Mouse (Mus musculus): ENCODE measurements around the gene Mbtps1.

Mbtps1 gene

DNA sequence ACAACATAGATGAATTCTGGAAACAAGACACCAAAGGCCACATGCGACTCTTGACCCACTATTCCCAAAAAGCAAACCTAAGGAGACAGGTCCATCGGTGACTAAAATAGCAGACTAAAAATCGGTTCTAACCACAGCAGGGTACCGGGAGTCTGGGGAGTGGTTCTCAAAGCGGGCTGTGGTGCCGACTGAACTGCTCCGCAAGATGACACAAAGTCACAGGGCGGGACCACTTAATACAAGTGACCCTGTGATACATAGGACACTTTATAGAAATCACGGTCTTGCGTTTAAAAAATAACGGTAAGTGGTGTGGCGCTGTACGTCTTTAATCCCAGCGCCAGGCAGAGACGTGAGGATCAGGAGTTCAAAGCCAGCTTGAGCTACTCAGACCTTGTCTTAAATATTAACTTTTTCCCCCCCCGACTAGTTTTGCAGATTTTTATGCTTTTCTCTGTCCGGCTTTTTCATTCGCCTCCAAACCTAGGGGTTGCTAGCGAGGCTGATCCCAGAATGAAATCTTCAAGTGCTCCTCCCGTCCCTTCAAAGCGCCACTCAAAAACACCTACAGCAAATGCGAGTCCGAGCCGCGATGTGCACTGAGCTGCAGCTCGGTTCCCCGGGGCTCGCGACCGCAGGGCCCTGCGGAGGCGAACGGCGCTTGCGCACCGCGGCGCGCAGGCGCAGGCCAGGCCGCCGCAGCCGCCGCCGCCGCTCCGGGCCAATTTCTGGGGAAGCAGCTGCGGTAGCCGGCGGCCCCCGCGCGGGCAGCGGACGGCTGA is 523 bp downstream of the Mbtps1 start:
- DNase-seq (ENCODE audit: low spot score): no peak

DNA sequence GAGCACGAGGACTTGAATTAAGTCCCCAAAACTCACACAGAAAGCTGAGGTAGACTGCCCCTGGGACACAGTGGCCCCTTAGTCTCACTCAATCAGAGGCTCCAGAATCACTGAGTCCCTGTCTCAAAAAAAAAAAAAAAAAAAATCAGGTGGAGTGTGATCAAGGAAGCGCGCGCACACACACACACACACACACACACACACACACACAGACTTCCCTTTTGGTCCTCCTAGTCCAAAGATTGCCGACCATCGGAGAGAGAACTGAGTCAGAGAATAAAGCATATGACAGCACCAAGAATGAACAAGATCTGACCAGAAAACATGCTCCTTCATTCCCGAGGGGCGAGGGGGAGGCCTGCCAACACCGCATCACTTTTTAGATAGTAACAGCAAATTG is 1.4 kb downstream of the Mbtps1 start:
- no peak for DNase-seq (ENCODE audit: low spot score)

DNA sequence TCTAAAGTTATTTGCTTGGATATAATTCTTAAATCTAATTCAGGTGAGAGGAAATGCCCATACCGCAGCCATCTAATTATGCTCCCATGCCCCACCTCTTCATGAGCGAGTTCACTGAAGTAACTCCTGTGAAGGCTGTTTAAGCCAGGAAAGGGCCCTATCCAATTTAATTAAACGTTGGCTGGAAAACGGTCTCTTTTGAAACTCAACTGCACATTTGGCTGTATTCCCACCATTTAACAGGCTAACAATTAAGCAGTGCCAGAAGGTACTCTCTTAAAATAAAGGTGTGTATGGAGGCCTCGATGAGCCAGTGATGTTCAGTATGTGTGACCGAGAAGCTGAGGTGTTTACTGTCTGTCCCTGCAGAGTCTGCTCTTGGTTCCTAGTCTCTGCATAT is 2.7 kb downstream of the Mbtps1 start:
- DNase-seq (ENCODE audit: low spot score): no peak

DNA sequence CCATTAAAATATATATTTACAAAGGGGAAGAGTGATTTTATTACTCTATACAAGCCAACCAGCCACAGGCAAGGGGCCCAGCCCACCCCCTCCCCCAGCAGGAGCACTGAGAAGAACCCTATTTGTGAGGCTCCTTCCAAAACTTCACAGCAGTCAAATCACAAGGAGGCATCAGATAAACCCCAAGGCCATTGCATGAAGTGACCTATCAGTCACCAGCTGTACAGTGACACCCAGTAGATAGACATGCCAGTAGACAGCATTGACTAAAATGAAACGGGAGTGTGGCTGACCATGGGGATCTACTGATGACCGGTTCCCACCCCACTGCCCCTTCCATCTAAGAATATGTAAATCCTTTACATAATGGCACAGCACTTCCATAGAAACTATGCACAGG is 5.6 kb downstream of the Mbtps1 start:
- DNase-seq (ENCODE audit: low spot score): no peak

DNA sequence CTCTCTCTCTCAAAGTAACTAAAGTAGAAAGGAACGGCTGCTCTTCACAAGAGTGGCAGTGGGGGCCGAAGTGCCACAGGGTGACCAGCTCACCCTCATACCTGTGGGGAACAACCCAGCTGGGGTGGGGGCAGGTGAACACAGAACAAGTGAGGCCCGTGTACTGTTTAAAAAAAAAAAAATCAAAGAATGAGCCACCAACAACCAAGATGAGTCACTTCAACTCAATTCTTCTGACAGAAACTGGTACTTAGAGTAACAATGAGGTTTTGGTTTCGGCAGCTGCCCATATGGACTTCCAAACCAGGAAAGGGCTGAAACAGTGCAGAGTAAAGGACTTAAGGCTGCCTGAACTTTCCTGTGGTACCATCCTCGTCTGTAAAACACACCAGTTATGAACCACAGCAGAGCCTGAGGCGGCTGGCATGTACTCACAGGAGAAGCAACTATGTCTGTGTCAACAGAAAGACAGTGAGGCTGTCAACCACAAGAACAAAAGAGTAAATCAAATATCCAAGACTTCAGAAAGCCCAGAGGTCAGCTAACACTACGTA is 9.9 kb downstream of the Mbtps1 start:
- no peak for DNase-seq (ENCODE audit: low spot score)

DNA sequence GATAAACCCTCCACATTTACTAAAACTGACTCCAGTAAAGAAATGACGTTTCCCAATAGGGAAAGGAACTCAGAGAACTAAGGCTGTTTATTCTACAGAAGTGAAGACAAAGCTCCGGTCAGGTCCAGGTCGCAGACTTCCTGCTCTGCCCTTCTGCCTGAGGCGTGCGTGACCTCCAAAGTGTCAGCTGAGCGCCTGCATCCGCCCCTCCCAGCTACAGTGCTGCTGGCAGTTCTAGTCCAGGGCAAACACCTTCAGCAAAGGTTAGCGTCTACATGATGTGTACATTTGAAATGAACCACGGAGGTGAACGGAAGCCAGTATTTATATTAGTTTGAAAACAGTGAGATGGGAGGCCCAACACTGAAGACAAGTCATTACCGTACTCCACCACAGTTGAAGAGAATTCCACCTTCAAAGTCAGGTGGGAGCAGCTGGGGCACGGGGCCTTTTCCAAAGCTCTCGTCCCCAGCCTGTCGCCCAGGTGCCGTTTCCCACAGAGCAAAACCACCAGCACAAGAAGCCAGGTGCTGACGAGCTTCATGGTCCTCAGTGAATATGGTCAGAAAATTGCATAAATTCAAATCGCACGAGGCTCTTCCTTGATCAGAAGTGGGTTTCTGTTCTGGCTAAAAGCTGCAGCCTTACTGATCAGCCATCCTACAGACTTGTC is 11.4 kb downstream of the Mbtps1 start:
- DNase-seq (ENCODE audit: low spot score): no peak

DNA sequence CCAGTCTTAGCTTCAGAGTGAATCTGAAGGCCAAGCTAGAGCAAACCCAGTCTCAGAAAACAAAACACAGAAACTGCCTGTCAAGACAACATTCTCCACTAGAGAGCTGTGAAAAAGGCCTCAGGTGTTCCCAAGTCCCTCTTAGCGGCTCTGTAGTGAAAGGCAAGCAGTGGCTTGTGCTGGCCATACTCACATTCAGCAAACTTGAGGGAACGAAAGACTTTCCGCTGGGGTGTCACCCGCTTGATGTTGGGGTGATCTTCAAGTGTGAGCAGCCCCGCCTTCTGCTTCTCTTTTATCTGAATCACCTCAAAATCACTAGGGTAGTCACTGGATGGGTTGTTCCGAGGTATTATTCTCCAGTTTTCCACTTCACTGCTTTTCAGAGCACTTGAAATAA is 12.7 kb downstream of the Mbtps1 start:
- DNase-seq (ENCODE audit: low spot score): no peak

DNA sequence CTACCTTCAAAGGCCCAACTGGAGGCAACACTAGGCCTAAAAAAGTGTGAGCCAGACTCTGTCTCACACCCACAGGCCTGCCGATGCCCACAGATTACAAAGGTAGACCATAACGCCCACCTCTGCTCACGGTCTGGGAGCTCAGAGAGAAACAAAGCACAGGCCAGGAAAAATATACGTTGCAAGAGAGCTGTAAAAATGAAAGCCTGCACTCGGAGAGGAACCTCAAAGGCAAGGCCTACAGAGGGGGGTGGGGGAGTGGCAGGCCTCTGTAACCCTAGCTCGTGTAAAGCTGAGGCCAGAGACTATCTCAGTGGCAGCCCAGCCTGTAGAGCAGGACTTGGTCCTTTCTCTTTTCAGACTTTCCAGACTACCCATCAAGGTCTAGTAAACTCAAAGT is 13.4 kb downstream of the Mbtps1 start:
- DNase-seq (ENCODE audit: low spot score): no peak

DNA sequence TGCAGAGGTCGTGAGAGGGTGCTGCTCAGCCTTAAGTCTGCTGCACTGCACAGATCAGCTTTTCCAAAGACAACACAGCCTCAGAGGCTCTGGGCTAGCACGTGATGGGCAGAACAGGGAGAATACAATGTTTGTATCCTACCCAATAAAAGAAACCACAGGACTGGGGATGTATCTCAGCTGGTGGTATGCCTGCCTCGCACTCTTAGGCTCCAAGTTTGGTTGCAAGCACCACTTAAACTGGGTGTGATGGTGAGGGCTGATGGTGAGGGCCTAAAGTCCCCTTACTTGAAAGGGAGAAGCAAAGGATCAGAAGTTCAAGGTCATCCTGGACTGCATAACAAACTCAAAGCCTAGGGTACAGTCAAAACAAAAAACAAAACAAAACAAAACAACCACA is 13.9 kb downstream of the Mbtps1 start:
- DNase-seq (ENCODE audit: low spot score): no peak

DNA sequence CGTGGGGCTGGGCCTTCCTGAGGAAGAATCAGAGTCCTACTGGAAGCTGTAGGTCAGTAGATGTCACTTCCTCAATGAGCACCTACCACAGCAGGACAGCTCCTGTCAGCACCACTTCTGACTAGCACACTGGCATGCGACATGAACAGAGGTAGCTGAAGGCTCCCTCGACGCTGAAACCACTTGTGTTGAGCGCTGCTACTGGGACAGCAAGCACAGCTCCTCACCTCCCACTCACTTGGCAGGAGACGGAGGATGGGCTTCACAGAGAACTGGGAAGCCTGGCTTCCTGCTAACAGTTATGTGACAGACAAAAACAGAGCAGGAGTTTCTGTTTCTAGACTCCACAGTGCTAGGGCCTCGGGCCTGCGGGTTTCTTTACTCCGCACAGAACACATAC is 26.6 kb downstream of the Mbtps1 start:
- no peak for DNase-seq (ENCODE audit: low spot score)

DNA sequence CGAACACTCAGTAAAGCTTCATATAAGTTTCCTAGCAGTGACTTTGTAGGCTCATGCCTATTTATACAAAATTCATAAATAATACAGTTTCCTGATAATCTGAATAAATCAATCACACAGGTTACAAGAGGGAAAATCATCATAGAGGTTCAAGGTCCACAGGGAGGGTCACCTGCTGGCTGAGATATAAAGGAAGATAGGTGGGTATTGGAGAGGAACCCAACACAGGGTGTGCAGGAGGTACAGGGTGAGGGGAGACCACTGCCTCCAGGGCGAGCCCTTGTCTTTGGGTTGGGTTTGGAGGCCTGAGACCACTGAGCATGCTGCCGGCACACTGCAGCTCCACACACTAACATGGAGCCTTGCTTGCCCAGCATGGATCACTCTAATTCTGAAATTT is 27.1 kb downstream of the Mbtps1 start:
- DNase-seq (ENCODE audit: low spot score): no peak

DNA sequence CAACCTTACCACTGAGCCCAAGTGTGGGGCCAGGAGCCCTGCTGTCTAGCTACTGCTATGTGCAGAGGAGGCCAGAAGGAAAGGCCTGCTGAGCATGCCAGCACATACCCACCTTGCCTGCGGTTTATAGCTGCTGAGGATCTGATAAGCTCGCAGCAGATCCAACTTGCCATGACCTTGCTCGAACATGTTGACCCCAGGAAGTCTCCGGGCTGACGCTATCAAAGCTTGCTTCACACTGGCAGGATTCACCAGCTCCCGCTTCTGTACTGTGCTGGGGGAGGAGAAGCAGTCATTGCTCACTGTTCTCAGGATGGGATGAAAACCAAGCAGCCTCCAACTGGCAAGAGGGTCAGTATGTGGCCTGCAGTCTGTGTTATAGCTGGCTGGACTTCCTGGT is 27.6 kb downstream of the Mbtps1 start:
- no peak for DNase-seq (ENCODE audit: low spot score)

DNA sequence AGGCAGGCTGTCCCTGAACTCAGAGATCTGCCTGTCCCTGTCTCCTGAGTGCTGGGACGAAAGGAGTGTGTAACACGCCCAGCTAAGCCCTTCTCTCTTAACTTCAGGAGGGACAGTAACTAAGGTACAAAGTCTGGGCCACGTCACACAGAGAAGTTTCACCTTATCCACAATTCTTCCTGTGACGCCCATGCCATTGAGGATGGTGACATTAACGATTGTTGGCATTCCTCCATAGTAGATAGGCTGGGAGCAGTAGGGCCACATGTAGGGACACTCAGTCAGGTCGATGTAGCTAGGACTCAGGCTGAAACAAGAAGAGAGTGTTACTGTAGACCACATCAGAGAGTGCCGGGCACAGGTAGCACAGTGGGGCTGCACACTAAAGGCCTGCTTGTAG is 29.8 kb downstream of the Mbtps1 start:
- no peak for DNase-seq (ENCODE audit: low spot score)

DNA sequence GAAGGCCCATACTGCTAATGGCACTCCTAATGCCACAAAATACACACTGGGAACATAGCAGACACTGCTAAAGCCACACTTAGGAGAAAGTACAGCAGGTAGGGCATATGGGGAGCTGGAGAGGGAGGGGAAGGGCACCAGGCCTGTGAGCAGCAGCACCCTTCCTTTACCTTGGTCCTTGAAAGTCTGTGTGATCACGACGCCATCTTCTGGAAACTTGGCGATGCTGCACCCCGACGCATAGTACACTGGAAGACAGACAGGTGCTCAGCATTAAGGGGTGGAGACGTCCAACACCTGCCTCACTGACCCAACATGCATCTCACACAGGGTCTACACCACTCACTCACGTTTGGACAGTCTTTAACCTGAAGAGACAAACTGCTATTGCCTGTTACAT is 38.4 kb downstream of the Mbtps1 start:
- no peak for DNase-seq (ENCODE audit: low spot score)

DNA sequence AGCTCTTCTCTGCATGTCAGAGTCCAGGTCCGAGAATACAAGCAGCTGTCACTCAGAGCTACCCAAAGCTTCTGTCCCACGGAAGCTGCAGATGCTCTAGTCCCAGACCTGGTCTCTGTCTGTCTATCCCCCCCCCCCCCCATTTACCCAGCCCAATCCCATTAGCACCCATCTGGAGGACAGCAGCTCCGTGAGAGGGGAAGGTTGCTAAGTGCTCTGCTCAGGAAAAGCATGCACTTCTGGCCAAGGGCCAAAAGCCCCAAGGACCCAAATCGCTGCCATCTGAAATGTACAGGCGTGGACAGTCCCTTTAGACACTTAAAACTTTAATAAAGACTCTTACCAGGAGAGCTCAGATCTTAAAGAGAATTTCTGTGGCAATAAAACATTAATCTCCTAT is 41.9 kb downstream of the Mbtps1 start:
- no peak for DNase-seq (ENCODE audit: low spot score)

DNA sequence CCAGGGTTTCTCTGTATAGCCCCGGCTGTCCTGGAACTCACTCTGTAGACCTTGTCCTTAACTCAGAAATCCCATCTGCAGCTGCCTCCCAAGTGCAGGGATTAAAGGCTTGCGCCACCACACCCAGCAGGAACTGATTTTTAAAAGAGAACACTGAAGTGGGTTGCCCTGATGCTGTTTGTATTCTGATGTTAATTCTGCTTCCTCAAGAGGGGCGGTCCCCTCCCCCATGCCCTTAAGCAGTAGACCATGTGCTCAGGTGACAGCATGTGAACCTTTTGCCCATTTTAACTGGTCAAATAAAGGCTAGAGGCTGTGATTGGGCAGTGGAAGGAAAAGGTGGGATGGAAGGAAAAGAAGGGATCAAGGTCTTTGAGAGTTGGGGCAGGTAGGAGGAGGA is 42.8 kb downstream of the Mbtps1 start:
- DNase-seq (ENCODE audit: low spot score): no peak

DNA sequence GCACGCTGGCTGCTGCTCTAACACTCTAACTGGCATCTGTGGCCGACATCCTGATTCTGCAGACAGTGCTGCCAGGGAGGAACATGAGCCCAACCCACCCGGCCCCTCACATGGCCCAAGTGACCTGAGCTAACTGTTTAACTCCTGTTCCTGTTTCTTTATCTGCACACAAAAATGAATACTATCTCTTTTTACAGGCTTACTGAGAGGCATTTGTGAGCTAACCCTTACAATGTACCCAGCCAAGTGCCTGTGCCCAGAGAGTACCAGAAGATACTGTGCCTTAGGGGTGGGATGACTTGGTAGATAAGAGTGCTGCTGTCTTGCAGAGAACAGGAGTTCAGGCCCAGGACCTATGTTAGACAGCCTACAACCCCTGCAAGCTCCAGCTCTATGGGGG is 43.6 kb downstream of the Mbtps1 start:
- DNase-seq (ENCODE audit: low spot score): no peak

DNA sequence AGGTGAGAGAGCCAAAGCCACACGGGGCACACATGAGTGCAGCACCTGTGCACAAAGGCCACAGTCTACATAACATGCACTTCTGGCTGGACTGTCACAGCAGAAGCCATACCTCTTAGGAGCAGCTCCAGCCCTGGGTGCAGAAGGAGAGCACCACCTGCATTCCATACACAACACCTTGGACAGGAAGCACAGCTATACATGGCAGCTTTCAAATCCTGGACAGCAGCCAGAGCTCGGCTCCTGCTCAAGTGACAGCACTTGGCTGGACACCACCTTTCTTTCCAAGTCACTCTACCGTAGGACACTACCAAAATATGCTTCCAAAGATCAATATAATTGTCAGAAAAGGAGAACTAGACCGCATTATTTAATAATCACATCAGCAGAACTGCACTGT is 45.1 kb downstream of the Mbtps1 start:
- no peak for DNase-seq (ENCODE audit: low spot score)

DNA sequence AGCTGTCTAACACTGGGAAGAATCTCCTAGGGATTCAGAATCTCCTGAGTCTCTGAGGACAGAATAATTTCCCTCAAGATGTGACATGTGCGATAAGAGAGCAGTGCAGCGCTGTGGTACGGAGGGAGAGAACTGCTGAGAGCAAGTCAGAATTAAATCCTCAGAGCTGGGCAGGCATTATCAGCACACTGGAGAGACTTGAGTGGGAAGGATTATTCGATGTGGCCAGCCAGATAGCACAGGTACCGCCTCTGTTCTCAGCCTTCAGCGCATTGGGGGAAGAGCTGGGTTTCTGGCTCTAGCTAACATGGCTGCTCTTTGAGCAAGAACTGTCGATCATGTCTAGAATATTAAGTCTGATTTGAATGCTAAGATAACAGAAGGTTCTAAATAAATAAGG is 46.8 kb downstream of the Mbtps1 start:
- no peak for DNase-seq (ENCODE audit: low spot score)

DNA sequence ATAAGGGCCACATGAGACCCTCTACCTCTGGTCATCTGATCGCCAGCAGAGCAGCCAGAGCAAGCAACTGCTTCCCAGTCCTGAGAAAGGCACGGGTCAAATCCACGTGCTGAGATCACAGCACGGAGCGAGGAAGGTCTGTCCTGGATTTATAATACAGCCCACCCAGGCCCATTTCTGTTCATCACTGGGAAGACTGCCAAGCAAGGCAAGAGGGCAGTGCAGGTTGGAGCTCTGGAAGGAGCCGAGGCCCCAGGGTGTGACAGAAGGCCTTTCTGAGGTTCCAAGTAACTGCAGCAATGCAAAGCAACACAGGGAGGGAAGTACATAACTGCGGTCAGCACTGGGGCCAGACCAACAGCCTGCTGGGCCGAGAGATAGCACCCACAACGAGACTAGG is 48.1 kb downstream of the Mbtps1 start:
- DNase-seq (ENCODE audit: low spot score): no peak

DNA sequence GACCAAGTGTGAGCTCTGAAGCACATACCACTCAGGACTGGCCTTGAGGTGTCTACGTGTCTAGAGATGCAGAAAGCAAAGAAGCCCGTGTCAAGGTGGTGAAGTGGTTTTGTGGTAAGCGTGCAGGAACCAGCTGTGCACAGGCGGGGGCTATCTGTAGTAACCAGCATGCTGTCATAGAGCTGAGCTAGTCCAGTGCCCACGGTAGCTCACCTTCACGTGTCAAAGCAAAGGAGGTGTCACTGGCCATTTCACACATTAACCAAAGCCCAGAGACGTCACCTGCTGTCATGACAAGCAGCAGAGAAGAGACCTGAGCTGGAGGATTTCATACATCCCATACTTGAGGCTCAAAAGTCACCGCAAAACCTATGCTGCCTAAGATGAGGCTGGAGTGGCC is 52.4 kb downstream of the Mbtps1 start:
- DNase-seq (ENCODE audit: low spot score): no peak

DNA sequence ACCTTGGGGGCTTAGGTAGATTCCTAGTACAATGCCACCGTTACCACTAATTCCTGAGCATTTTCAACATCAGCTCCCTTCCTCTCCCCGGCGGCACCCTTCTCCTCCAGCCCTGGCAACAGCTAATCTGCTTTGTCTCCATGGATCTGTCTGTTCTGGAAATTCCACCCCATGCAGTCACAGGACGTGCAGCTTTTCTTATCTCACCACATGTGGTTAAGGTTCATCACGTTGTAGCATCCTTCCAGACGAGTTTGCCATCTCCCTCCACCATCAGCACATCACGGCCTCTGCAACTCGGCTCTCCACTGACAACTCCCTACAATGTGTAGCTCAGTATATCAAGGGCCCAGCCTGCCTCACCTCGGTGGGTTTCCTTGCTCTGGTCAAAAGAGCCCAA is 53.0 kb downstream of the Mbtps1 start:
- DNase-seq (ENCODE audit: low spot score): no peak

DNA sequence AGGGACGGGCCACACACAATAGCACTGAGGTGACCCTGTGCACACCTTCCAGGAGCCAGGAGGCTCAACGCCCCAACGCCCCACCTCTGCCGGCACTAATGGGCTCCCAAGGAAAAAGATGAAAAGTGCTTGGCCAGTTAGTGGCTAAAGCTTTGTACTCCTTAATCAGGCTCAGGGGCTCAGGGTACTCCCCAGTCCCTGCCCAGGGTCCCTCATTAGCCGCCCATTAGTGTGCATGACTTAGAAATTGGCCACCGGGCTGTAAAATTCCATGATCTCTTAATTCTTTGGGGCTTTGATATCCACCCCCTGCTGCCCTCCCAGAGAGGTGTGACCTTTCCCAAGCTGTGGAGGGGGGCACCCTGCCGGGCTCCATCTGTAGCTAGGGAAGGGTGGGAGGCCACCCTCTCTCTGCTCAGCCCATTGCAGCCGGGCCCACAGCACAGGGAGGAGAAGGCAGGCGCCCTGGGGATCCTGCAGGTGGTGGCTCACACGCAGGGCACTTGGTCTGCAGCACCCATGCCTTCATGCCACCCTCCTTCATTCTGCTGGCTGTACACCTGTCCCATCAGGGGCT is 55.3 kb downstream of the Mbtps1 start:
- DNase-seq (ENCODE audit: low spot score): no peak

Measured in ovary, adult 18-20 months (tissue).